Mouse (Mus musculus): ENCODE data around the gene Arhgef10l. TPM values are rescaled to one million over a fixed set of nuclear protein-coding genes. Genes with fewer than 3 reads are reported as not detected.

Arhgef10l gene
- polyA plus RNA-seq, 1 experiment from 2014 or later: 9.7 TPM

DNA sequence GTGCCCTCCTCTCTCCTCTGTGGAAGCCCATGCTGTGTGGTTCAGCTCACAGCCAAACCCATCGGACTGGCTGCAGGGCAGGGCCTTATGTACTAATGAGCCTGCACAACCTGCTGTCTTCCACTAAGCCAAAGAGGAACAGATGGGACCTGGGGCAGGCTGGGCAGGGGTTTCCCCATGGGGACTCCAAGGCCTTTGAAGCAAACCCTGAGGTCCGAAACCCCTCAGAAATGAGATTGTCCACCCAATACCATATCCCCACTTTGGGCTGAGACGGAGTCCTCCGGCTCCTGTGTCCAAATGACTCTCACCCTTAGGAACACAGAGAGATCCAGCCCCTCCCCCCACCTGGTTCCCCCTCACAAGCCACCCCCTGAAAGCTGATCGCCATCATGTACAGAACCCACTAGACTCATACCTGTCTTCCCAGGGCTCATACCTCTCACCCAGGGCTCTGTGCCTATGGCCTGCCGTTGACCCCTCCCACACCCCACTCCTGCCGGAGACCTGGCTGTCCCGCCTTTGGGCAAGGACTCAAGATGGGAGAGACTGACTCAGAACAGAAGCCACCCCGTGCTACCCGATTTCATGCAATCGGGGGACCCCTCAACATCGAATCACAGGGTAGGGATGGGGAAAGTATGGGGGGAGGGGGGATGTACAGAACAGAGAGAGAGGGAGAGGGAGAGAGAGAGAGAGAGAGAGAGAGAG is 17.9 kb downstream of the Arhgef10l start:
- peaks cover 2% of the 10 kb centered on the region; the same call in 1 of the 2 replicates for H3K36me3 ChIP-seq (ENCODE audit: control insufficient read depth, insufficient read depth, low read length)
- 12% methylated on average over 12 of the region's 12 CpGs for WGBS (ENCODE audit: insufficient replicate concordance)
- H3K27ac ChIP-seq (ENCODE audit: low read depth, low read length): peak overlapping the region; percentile 88
- no peaks in the 10 kb centered on the region for H3K27me3 ChIP-seq (ENCODE audit: control insufficient read depth, insufficient read depth, low read length)
- H3K9ac ChIP-seq (ENCODE audit: low read depth, low read length): peak overlapping the region; percentile 90
- H3K4me1 ChIP-seq (ENCODE audit: control insufficient read depth, insufficient read depth, low read length): peaks cover 11% of the 10 kb centered on the region
- peak overlapping the region; percentile 83 for H3K4me2 ChIP-seq
- peak; percentile 46; the same call in 1 of the 2 replicates for ATAC-seq (replicated peaks; ENCODE audit: insufficient number of reproducible peaks, low FRiP score, low TSS enrichment)
- H3K4me3 ChIP-seq (ENCODE audit: low read depth, low read length): peak overlapping the region; percentile 66
- no peaks in the 10 kb centered on the region for H3K9me3 ChIP-seq (replicated peaks; ENCODE audit: control insufficient read depth, low read length)

DNA sequence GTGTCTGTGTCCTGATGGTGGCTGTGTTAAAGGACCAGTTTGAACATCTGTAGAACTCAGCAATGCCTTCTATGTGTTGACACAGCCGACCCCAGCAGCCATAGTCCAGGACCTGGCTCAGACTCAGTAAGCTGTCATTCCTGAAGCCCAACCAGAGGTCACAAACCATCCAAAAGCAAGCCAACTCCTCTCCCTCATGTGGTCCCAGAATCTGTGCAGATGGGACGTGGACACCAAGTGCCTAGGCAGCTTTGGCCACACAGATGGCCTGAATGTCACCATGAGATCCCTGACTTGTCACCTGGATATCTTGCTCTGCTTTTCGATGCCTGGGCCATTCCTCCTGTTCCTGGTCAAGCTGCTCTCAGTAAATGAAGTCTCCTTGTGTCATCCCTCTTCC is 20.2 kb downstream of the Arhgef10l start:
- no peaks in the 10 kb centered on the region for H3K9me3 ChIP-seq (replicated peaks; ENCODE audit: control insufficient read depth, low read length)
- no peak overlapping the region for H3K27ac ChIP-seq (ENCODE audit: low read depth, low read length)
- WGBS (ENCODE audit: insufficient replicate concordance): 66% methylated on average over 3 of the region's 3 CpGs
- peaks cover 2% of the 10 kb centered on the region; the same call in 1 of the 2 replicates for H3K36me3 ChIP-seq (ENCODE audit: control insufficient read depth, insufficient read depth, low read length)
- no peak overlapping the region for H3K4me3 ChIP-seq (ENCODE audit: low read depth, low read length)
- H3K4me1 ChIP-seq (ENCODE audit: control insufficient read depth, insufficient read depth, low read length): peaks cover 13% of the 10 kb centered on the region
- H3K9ac ChIP-seq (ENCODE audit: low read depth, low read length): no peak overlapping the region
- H3K4me2 ChIP-seq: no peak overlapping the region
- no peak for ATAC-seq (replicated peaks; ENCODE audit: insufficient number of reproducible peaks, low FRiP score, low TSS enrichment)
- no peaks in the 10 kb centered on the region for H3K27me3 ChIP-seq (ENCODE audit: control insufficient read depth, insufficient read depth, low read length)

DNA sequence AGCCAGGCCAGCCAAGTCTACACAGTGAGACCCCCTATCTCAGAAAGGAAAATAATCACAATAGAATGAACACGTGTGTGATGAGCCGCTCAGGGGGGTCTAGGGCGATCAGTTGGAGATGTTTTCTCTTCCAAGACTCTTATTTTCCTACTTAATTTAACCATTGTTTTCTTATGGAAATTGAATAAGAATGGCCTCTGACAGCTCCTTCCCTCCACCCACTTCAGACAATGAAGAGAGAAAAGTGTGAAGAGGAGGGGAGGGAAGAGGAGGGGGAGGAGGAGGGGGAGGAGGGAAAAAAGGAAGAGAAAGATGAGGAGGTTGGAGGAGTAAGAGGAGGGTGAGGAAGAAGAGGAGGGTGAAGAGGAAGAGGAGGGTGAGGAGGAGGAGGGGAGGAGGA is 21.1 kb downstream of the Arhgef10l start:
- Histone ChIP-seq H3K4me2 (no peak overlapping the region), H3K4me3 (ENCODE audit: low read depth, low read length) (no peak overlapping the region), H3K36me3 (ENCODE audit: control insufficient read depth, insufficient read depth, low read length) (peaks cover 2% of the 10 kb centered on the region; the same call in 1 of the 2 replicates), H3K27me3 (ENCODE audit: control insufficient read depth, insufficient read depth, low read length) (no peaks in the 10 kb centered on the region), H3K27ac (ENCODE audit: low read depth, low read length) (no peak overlapping the region), H3K9me3 (replicated peaks; ENCODE audit: control insufficient read depth, low read length) (no peaks in the 10 kb centered on the region), H3K9ac (ENCODE audit: low read depth, low read length) (no peak overlapping the region), H3K4me1 (ENCODE audit: control insufficient read depth, insufficient read depth, low read length) (peaks cover 14% of the 10 kb centered on the region)
- ATAC-seq (replicated peaks; ENCODE audit: insufficient number of reproducible peaks, low FRiP score, low TSS enrichment): no peak
- 30% methylated on average over 3 of the region's 3 CpGs for WGBS (ENCODE audit: insufficient replicate concordance)

DNA sequence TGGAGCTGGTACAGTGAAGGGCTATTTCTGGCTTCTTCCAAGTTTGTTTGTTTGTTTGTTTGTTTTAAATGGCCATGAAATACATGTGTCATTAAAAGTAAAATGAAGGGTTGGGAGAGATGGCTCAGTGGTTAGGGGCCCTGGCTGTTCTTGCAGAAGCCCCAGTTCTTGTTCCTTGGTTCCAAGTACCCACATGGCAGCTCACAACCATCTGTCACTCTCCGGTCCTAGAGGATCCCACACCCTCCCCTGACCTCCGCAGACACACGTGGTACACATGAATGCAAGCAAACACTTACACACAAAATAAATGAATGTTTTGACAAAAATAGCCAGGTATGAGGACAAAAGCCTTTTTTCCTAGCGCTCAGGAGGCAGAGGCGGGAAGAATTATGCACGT is 21.5 kb downstream of the Arhgef10l start:
- H3K9ac ChIP-seq (ENCODE audit: low read depth, low read length): no peak overlapping the region
- H3K27me3 ChIP-seq (ENCODE audit: control insufficient read depth, insufficient read depth, low read length): no peaks in the 10 kb centered on the region
- no peak overlapping the region for H3K4me3 ChIP-seq (ENCODE audit: low read depth, low read length)
- H3K9me3 ChIP-seq (replicated peaks; ENCODE audit: control insufficient read depth, low read length): no peaks in the 10 kb centered on the region
- peaks cover 2% of the 10 kb centered on the region; the same call in 1 of the 2 replicates for H3K36me3 ChIP-seq (ENCODE audit: control insufficient read depth, insufficient read depth, low read length)
- H3K4me1 ChIP-seq (ENCODE audit: control insufficient read depth, insufficient read depth, low read length): peaks cover 13% of the 10 kb centered on the region
- 53% methylated on average over 6 of the region's 6 CpGs for WGBS (ENCODE audit: insufficient replicate concordance)
- H3K27ac ChIP-seq (ENCODE audit: low read depth, low read length): no peak overlapping the region
- H3K4me2 ChIP-seq: no peak overlapping the region
- ATAC-seq (replicated peaks; ENCODE audit: insufficient number of reproducible peaks, low FRiP score, low TSS enrichment): no peak

DNA sequence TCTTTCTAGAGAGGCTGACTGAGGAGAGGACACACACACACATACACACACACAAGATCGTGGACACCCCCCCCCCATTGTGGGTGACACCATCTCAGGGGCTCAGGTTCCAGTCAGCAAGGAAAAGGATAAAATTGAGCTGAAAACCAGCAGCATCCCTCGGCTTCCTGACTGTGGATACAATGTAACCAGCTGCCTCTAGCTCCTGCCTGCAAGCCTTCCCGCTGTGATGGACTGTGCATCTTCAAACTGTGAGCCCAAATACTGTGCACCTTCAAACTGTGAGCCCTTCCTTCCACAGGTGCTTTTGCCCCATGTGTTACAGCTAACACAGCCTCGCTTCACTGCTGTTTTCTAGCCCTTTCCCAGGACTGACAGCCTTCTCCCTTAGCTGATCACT is 23.4 kb downstream of the Arhgef10l start:
- whole genome bisulfite sequencing (ENCODE audit: insufficient replicate concordance): 81% methylated on average over 4 of the region's 4 CpGs
- no peak overlapping the region for H3K4me2 ChIP-seq
- no peak overlapping the region for H3K27ac ChIP-seq (ENCODE audit: low read depth, low read length)
- H3K4me3 ChIP-seq (ENCODE audit: low read depth, low read length): no peak overlapping the region
- no peaks in the 10 kb centered on the region for H3K9me3 ChIP-seq (replicated peaks; ENCODE audit: control insufficient read depth, low read length)
- no peak for ATAC-seq (replicated peaks; ENCODE audit: insufficient number of reproducible peaks, low FRiP score, low TSS enrichment)
- no peak overlapping the region for H3K9ac ChIP-seq (ENCODE audit: low read depth, low read length)
- H3K27me3 ChIP-seq (ENCODE audit: control insufficient read depth, insufficient read depth, low read length): no peaks in the 10 kb centered on the region
- H3K4me1 ChIP-seq (ENCODE audit: control insufficient read depth, insufficient read depth, low read length): peaks cover 4% of the 10 kb centered on the region; the same call in 1 of the 2 replicates
- H3K36me3 ChIP-seq (ENCODE audit: control insufficient read depth, insufficient read depth, low read length): peaks cover 2% of the 10 kb centered on the region; the same call in 1 of the 2 replicates

DNA sequence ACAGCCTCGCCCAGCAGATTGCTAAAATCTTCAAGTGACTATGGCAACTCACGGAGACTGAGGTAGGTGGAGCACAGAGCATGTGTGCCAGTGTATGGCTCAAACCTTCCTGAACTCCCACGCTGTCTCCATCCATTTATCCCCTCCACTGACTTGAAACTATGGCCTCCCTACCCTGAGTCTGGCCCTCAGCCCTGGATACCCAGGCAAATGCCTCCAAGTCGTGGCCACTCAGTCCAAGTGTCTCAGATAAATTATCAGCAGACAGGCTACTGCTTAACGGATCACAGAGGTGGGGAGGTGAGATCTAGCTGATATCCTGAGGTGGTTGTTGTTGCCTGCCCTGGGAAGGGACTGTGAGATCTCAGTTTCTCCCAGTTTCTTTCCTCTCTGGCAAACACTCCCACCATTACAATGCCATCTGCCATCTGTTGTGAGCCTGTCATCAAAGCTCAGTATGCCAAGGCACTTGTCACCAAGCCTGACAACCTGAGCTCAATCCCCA is 24.3 kb downstream of the Arhgef10l start:
- Histone ChIP-seq H3K36me3 (ENCODE audit: control insufficient read depth, insufficient read depth, low read length) (peaks cover 2% of the 10 kb centered on the region; the same call in 1 of the 2 replicates), H3K9me3 (replicated peaks; ENCODE audit: control insufficient read depth, low read length) (no peaks in the 10 kb centered on the region), H3K4me3 (ENCODE audit: low read depth, low read length) (no peak overlapping the region), H3K27me3 (ENCODE audit: control insufficient read depth, insufficient read depth, low read length) (no peaks in the 10 kb centered on the region), H3K4me1 (ENCODE audit: control insufficient read depth, insufficient read depth, low read length) (0 out of 2 replicates have a peak, but pooled peaks cover 3% of the 10 kb centered on the region), H3K4me2 (no peak overlapping the region), H3K9ac (ENCODE audit: low read depth, low read length) (no peak overlapping the region), H3K27ac (ENCODE audit: low read depth, low read length) (no peak overlapping the region)
- 54% methylated on average over 5 of the region's 5 CpGs for WGBS (ENCODE audit: insufficient replicate concordance)
- ATAC-seq (replicated peaks; ENCODE audit: insufficient number of reproducible peaks, low FRiP score, low TSS enrichment): no peak

DNA sequence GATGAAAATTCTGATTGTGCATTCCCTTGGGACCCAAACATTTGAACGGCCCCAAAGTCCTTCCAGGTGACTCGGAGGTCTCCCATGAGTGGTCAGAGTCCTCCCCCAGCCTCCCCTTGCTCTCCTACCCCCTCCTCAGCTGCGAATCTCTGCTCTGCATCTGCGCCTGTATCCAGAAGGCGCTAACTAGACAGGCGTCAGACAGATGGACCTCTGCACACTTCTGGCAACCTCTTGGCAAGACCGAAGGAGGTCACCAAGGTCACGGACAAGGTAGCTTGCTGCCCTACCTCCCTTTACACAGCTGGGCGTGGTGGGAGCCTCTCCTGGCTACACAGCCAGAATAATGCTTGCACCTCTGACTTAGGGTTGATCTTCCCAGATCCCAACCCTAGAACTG is 25.1 kb downstream of the Arhgef10l start:
- Histone ChIP-seq H3K9me3 (replicated peaks; ENCODE audit: control insufficient read depth, low read length) (no peaks in the 10 kb centered on the region), H3K27ac (ENCODE audit: low read depth, low read length) (no peak overlapping the region), H3K9ac (ENCODE audit: low read depth, low read length) (no peak overlapping the region), H3K4me1 (ENCODE audit: control insufficient read depth, insufficient read depth, low read length) (0 out of 2 replicates have a peak, but pooled peaks cover 3% of the 10 kb centered on the region), H3K4me3 (ENCODE audit: low read depth, low read length) (no peak overlapping the region), H3K27me3 (ENCODE audit: control insufficient read depth, insufficient read depth, low read length) (no peaks in the 10 kb centered on the region), H3K4me2 (no peak overlapping the region), H3K36me3 (ENCODE audit: control insufficient read depth, insufficient read depth, low read length) (peaks cover 2% of the 10 kb centered on the region; the same call in 1 of the 2 replicates)
- WGBS (ENCODE audit: insufficient replicate concordance): 76% methylated on average over 9 of the region's 9 CpGs
- no peak for ATAC-seq (replicated peaks; ENCODE audit: insufficient number of reproducible peaks, low FRiP score, low TSS enrichment)

DNA sequence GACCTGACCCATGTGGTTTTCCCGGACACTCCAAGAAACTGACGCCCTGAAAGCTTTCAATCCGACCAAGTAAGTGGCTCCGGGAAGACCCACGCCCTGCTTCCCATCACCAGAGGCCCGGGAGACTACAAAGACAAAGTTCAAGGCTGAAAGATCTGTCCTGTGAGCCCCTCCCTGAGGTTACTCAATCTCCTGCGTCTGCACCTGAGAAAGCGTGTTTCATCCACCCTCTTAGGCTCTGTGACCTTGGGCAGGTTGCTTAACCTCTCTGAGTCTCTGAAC is 25.6 kb downstream of the Arhgef10l start:
- Histone ChIP-seq H3K9ac (ENCODE audit: low read depth, low read length) (no peak overlapping the region), H3K4me3 (ENCODE audit: low read depth, low read length) (no peak overlapping the region), H3K36me3 (ENCODE audit: control insufficient read depth, insufficient read depth, low read length) (peaks cover 2% of the 10 kb centered on the region; the same call in 1 of the 2 replicates), H3K4me2 (no peak overlapping the region), H3K4me1 (ENCODE audit: control insufficient read depth, insufficient read depth, low read length) (0 out of 2 replicates have a peak, but pooled peaks cover 3% of the 10 kb centered on the region), H3K9me3 (replicated peaks; ENCODE audit: control insufficient read depth, low read length) (no peaks in the 10 kb centered on the region), H3K27me3 (ENCODE audit: control insufficient read depth, insufficient read depth, low read length) (no peaks in the 10 kb centered on the region), H3K27ac (ENCODE audit: low read depth, low read length) (no peak overlapping the region)
- 75% methylated on average over 8 of the region's 8 CpGs for WGBS (ENCODE audit: insufficient replicate concordance)
- no peak for ATAC-seq (replicated peaks; ENCODE audit: insufficient number of reproducible peaks, low FRiP score, low TSS enrichment)
